Mouse (Mus musculus) mesoderm, embryonic 11.5 days (tissue): ENCODE measurements around the gene Dand5.
"Not testable (repeated sequence)": the region's sequence is repeated elsewhere in the genome, so short reads cannot be mapped to it uniquely, and the experiment has no call there.

ENCODE experiments used
- DNase-seq: peaks from one replicate; pipeline ENCODE4 v3.0.0-alpha.2; 2012; ENCODE audit warnings: low read depth, low spot score

Gene Dand5

DNA sequence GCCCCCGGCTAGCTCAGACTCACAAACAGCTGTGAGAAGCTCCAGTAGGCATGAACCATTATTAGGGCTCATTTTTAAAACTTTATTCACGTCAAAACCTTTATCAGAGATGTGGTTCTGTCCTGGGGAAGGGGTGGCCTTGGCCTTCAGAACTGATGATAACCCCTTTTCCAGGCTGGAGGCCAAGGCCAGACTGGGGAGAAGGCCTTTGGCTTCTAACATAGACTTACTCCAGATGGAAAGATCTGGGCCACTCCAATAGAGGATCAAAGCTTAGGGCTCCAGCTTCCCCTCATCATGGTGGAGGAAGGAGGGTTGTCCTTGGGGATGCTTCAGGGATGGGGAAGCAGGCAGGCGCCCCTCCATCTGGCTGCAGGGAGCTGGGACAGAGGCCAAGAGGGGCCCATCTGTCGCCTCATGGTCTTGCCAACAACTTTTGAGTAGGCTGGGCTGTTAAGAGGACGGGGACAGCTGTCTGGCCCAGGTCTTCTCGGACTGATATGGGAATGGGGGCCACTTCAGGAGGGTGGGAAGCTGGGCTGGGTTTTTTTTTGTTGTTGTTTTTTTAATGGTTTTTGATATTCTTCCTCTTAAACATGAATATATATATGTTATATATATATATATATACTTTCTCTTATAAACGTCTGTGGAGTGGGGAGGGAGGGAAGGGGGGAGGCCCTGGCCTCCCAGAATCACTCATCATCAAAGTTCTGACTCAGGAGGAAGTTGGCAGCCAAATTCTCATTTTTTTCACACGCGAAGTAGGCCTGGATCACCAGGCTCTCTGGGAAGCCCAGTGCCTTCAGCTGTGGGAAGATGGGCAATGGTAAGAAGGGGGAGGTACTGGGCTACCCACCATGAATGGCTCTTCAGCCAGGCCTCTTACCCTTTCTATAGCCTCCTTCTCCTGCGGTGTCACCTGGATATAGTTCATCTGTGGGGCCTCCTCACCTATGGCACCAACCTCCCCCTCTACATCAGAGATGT, 12.5 kb upstream of the Dand5 start:
- no peak for DNase-seq

DNA sequence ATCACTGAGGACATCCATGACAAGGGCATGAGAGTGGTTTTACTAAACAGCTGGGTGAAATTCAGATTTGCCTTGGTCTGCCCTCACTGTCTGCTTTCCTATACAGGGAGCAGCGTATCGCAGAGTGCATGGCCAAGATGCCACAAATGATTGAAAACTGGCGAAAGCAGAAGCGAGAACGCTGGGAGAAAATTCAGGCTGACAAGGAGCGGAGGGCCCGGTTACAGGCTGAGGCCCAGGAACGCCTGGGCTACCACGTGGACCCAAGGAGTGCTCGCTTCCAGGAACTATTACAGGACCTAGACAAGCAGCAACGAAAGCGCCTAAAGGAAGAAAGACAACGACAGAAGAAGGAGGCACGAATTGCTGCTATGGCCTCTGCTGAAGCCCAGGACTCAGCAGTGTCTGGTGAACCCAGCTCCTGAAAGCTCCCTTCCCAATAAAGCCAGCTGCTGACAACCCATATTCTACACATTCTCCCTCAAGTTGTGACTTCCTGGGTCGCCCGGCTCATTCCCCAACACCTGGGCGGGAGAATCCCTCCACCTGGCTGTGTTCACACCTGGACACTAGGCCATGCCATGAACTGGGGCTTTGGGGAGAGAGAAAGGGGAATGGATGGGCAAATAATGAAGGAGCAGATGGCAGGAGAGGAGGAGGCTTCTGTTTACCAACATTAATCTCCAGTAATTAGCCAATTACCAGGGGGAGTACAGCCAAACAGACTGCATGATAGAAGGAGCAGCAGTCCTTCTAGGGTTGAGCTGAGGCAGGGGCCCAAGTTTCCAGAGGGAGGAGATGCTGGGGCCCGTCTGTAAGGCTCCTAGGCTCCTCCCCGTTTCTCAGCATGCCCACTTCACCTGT, 11.6 kb upstream of the Dand5 start:
- no peak for DNase-seq

DNA sequence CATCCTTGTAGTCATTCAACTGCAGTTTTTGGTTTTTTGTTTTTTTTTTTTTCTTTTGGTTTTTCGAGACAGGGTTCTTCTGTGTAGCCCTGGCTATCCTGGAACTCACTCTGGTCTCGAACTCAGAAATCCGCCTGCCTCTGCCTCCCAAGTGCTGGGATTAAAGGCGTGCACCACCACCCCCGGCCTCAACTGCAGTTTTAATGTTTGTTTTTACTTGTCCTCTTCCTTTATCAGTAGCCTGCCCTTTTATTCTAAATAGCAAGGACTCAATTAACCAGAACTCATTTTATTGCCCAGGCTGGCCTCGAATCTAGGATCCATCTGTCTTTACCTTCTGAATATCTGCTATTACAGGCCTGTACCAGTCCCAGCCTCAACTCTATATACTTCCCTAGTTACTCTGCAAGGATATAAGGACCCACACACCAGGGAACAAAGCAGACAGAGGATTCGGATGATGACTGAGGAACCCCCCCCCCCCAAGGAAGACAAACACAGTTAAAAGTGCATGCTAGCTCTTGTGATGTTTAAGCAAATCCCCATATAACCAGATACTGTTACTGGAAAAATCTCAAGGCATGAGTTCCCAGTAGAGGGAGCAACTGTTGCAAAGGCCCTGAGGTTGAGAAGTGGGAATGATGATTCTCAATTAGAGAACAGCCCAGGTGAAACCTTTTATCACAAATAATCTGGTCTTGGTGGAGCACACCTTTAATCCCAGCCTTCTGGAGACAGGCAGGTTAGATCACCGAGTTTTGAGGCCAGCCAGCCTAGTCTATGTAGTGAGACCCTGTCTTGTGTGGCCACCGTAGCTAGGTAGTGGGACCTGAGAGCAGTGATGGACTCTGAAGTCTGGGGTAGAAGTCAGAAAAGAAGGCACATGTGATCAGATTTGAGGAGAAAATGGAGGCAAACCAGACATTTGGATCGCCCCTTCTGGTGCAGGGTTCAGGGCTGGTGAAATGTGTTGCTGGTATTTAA, 10.4 kb upstream of the Dand5 start:
- no peak for DNase-seq

DNA sequence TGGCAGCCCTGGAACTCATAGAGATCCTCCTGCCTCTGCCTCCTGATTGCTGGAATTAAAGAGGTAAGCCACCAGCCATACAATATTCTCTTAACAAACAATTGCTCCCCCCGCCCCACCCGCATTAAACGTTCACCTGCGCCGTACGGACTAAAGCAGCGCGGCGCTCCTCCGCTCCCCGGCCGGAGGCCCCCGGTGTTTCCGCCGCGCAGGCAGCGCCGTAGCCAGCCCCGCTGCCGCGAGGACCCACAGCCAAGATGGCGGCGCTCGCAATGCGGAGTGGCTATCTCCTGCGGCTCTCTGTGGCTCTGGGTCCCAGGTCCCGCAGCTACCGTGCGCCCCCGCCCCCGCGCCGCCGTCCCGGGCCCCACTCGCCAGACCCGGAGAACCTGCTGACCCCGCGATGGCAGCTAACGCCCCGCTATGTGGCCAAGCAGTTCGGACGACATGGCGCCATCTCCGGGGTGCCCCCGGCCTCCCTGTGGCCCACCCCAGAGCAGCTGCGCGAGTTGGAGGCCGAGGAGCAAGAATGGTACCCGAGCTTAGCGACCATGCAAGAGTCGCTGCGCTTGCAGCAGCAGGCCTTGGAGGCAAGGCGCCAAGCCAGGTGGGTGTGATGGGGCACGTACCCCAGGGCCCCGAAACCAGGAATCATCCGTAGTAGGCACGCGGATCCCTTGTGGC, 9.6 kb upstream of the Dand5 start:
- DNase-seq, result peak; percentile 80

DNA sequence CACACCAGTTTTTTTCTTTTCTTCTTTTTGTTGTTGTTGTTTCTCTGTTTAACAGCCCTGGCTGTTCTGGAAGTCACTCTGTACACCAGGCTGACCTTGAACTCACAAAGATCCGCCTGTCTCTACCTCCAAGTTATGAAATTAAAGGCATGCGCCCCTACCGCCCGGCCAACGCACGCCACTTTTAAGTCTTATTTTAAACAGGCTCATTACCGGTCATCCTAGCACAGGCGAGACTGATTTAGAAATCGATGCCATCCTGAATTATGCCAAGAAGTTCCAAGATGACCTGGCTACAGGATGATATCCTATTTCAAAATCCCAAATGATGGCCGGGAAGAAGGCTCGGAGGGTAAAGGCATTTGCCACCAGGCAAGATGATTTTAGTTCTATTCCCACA, 8.9 kb upstream of the Dand5 start, which contains the start of gene Gadd45gip1:
Gadd45gip1 (plus strand) TSS at position 33 of the 400 bp plus-strand sequence.
- DNase-seq, result no peak

DNA sequence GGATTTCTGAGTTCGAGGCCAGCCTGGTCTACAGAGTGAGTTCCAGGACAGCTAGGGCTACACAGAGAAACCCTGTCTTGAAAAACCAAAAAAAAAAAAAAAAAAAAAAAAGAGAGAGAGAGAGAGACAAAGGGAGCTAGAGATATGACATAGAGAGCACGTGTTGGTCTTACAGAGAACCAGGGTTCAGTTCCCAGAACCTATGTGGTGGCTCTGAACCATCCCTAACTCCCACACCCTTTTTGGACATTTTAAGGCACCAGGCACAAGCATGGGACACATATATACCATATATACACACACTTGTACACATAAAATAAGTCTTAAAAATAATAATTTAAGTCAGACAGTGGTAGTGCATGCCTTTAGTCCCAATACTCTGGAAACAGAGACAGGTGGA, 3.9 kb upstream of the Dand5 start:
- DNase-seq, result not testable (repeated sequence)

DNA sequence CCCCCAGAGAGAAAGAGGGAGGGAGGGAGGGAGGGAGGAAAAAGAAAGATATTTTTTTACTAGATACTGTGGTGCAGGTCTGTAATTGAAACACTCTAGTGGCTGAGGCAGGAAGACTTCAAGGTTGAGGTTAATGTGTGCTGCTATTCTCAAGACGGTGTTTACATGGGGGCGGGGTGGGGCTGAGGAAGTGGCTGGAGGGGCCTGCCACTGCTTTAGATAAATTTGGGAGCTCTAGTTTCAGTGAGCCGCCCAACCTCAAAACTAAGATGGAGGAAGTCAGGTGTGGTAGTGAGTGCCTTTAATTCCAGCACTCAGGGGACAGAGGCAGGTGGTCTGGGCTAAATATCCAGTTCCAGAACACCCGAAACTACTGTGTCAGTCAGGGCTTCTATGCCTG, 3.0 kb upstream of the Dand5 start:
- no peak for DNase-seq

DNA sequence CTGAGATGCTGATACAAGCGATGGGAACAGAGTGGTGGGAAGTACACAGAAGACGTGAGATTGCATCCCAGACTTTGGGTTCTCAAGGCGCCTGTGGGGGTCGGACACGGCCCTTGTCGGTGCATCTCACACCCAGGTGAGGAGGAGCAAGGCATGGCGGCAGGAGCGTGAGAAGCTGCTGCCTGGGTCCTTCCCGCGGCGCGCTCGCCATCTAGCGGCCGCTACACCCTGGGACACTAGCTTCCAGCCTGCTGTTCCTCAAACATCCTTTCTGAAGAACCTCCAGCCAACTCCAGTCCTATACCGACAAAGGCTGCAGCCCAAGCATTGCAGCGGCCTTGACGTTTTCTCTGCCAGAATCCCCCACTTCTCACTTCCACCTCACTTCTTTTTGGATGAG, 1.0 kb upstream of the Dand5 start:
- peak; percentile 80 for DNase-seq

DNA sequence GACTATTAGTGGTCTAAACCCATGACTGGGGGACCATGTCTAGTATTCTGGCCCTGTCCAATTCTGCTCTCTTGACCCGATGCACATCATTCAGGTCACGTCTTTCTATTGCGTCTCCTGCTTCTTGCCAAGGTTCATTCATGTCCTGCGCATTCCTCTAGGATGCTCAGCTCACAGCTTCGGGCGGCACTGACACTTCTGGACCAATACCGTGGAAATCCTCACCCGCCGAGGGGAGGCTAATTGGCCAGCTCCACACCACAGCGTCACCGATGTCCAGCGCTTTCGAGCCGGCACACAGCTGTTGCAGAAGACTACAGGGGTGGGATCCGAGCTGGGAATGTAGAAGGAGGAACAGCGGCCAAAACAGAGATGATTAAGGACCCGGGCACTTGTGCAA, 6.5 kb downstream of the Dand5 start:
- no peak for DNase-seq

DNA sequence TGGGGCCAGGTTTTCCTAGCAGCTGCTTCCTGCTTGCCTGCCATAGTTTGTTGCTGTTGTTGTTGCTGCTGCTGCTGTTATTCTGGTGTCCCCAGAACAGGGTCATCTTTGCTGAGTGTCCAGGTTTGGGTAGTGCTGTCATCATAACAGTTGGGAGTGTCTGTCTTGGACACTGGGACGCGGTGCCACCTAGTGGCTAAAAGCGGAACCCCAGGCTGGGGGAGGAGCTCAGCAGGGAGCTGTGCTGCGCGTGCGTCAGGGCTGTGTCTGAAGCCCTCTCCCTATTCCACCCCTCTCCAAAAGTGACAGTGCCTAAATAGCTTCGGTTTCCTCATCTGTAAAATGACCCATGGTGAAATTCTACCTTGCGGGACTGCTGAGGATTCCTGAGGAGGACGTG, 7.1 kb downstream of the Dand5 start:
- DNase-seq, result peak; percentile 93

DNA sequence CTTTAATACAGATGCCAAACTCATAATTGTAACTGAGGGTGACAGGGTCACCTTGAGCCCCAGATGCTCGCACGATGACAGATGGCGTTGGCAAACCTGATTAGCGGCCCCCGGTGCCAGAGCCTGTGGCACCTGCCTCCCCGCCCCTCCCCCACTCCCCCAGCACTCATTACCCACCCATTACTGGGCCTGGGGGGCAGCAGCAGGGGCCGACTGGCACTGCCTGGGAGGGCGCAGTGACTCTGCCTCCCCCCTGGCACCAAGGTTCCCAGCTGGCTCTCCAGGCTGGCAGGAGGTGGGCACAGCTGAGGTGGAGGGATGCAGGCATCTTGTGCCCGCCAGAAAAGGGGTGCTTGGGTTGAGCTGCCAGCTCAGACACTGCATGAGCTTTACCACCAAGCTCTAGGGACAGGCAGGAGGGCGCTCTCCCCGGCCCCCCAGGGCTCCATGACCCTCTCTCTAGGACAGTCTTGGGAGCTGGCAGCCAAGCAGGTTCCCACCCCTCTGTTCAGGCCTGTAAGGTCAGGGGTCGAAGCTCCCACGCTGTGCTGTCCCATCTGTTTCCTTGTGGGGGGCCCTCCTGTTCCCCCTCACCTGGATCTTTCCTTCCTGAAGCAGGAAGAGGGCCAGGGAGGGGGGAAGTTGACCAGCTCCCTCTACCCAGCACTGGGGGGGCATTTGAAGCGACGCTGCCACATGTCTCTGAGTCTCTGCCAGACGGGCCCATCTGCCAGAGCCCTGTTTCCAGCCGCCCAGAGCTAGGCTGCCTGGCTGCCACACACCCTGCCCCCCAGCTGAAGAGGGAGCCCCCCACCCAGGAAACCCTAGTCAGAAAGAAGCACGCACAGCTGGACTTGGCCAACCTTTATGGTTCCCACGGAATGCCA, 7.8 kb downstream of the Dand5 start:
- DNase-seq, result no peak

DNA sequence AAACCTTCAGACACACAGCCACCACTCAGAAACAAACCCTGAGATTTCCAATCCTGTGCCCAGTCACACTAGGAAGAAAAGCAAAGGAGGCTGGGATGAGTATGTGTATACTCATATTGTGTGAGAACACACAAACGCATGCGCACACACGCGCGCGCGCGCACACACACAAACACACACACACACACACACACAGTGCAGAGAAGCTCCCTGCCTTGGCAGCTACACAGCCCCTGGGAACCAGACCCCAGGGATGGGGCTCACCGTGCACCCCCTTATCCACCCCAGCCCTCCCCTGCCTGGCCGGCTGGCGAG, 8.4 kb downstream of the Dand5 start:
- no peak for DNase-seq

DNA sequence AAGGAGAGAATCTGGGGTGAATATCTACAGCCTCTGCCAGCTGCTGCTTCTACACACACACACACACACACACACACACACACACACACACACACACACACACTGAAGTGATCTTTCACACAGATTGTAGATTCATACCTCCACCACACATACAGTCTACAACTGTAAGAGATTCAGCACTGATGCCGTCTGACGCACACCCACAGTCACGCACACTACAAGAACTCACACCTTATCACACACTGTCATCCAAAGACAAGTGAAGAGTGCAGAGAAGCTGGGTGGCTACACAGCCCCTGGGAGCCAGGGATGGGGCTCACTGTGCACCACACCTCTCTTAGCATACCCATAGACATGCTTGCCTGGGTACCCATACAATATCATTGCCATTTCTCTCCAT, 8.8 kb downstream of the Dand5 start:
- no peak for DNase-seq

DNA sequence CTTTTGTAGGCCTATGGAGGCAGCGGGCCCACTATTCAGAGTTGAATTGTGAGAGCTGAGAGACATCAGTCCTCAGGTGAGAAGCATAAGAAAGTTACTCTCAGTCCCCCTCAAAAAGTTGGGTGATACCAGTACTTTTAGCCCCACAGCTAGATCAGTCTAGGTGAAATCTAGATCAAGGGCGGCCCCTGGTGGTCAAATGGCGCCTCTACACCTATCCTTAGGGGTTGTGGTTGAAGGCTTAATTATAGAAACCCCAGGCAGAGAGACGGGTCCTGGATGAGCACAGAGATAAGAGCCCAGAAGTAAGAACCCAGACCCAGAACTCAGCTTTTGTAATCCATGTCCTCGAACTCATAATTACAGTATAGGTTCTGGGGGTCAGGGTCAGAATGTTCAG, 9.6 kb downstream of the Dand5 start:
- DNase-seq, result peak; percentile 71

DNA sequence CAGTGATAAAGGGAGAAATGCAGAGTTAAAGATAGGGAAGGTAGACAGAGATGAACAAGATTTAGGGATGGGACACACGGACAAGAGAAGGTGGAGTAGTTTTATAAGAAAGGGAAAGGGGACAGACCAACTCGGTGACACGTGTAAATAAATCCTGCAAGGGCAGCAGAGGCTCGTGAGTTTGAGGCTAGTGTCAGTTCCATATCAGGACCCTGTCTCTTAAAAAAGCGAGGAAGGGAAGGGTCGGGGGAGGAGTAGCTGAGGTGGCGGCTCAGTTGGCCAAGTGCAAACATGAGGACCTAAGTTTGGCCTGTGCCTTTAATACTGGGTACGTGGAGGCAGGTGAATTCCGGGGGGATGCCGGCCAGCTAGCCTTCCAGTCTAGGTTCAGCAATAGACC, 11.3 kb downstream of the Dand5 start:
- DNase-seq, result no peak

DNA sequence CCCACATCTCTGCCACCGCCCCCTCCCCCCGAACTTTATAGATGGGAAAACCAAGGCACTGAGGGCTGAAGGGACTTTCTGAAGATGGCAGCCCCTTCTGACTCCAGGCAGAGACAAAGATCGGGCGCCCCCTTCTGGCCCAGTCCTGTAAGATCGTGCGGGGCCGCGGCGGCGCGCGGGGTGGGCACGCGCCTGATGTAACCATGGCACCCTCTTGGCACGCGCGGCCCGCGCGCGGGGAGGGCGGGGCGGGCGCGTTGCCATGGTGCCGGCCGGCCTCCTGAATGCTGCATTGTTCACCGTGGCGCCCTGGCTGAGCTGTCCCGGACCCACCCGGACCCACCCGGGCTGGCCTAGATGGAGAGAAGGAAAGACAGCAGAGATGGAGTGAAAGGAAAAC, 11.7 kb downstream of the Dand5 start:
- peak; percentile 89 for DNase-seq

DNA sequence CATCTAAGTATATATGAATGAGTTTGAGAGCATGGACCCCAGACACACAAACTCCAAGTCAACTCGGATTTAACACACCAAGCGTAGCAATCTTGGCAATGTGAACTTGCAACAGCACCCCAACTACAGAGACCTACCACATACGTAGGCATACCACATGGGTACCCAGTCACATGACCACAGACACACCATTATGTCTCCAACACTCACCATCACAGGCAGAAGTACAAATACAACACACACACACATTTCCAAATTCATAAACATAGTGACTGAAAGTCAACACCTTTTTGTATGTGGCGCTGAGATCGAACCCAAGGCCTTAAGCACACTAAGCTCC, 12.7 kb downstream of the Dand5 start:
- no peak for DNase-seq

DNA sequence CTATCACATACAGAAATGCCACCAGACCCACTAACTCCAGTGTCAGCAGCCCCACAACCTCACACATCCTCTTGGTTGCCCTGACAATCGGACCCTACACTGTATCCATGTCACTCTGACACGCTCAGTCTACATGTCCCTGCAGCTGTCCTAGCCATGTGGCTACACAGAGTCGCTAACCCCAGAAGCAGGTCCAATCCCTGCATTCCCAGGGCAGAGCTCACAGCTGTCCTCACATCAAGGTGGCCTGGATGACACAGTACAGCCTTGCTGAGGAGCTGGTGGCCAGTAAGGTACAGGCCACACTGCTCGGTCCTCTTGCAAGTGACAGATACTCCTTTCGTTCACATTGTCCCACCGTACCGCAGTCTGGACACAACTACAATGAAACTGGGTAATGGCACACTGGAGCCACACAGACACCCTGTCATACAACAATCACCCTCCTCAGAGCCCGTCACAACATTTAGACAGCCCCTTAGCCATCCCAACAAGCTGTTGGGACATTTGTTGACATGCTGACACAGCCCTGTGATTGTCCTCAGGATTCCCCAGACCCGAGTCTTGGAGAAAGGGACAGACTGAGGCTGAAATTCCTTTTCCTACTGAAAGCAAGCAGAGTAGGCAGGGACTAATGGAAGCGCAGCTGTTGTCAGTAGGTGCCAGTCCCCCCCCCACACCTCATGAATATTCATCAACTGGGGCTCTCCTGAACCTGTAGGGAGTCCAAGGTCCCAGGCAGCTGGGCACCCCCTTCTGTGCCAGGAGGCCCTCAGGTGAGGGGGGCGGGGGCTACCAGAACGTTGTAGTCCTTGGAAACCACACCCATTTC, 13.3 kb downstream of the Dand5 start:
- DNase-seq, result no peak

DNA sequence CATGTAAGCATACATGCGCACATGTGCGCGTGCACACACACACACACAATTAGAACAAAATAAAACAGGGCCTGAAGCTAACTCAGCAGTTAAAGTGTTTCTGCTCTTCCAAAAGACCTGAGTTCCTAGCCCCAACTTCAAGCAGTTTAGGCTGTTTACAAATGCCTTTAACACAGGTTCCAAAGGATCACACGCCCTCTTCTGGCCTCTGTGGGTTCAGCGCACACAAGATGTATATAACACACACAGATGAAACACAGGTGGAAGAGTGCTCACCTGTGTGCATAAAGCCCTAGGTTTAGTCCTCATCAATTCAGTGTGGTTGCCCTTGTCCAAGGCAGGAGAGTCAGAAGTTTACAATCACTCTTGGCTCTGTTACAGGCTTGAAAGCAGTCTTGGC, 16.6 kb downstream of the Dand5 start:
- DNase-seq, result no peak
